Mouse (Mus musculus) bone marrow, adult 2 months (tissue): Measurements from ENCODE around the gene Klf5. TPM values are rescaled to one million over a fixed set of nuclear protein-coding genes. Genes with fewer than 3 reads are reported as not detected.

ENCODE experiments used
- H3K27ac ChIP-seq: fragments of 200-500 bp; 2 replicates; pipeline ENCODE4 v1.5.1; 2012; ENCODE audit warnings: low read depth, mild to moderate bottlenecking, control low read depth, inconsistent platforms, low read length; ENCODE audit not compliant: control insufficient read depth, poor library complexity, insufficient read depth
- H3K4me1 ChIP-seq: fragments of 200-500 bp; 2 replicates; pipeline ENCODE4 v1.6.1; 2011; ENCODE audit warnings: low read length; ENCODE audit not compliant: control insufficient read depth, insufficient read depth
- H3K4me3 ChIP-seq: fragments of 200-500 bp; replicated peaks from 2 replicates; pipeline ENCODE3; 2011; ENCODE audit warnings: mild to moderate bottlenecking, low read depth, low read length, control low read depth; ENCODE audit not compliant: control insufficient read depth
- CTCF ChIP-seq: fragments of 200-500 bp; IDR thresholded peaks from 2 replicates; pipeline ENCODE4 v1.5.1; 2011; ENCODE audit warnings: low read length, control low read depth; ENCODE audit not compliant: control insufficient read depth, insufficient read depth
- POLR2A ChIP-seq: fragments of 200-500 bp; IDR thresholded peaks from 2 replicates; pipeline ENCODE4 v1.6.1; 2011; ENCODE audit warnings: low read depth, mild to moderate bottlenecking, control low read depth, low read length, borderline replicate concordance; ENCODE audit not compliant: control insufficient read depth
- WGBS: fragments of 180-500 bp; shearing (Covaris S2); methylation state at CpG from one replicate; pipeline ENCODE4 v1.1.7; 2018; 5-methylcytosine and 5-hydroxymethylcytosine counted together
- polyA plus RNA-seq: library from polyadenylated mRNA; stranded (reverse); fragments of >200 nt; gene quantifications from 2 replicates; pipeline ENCODE4 v1.2.4, GENCODE M21; 2011; ENCODE audit warnings: low replicate concordance; ENCODE audit not compliant: missing spikeins, insufficient read depth, insufficient read length

Klf5 gene
- polyA plus RNA-seq, 1 experiment = 21.0 TPM

GRCm38 (mm10) chr14:99320736-99321135 is 22.2 kb downstream of the Klf5 start:
- 88% methylated on average over 5 of the region's 5 CpGs for WGBS
- no peak for TF ChIP-seq CTCF
- no peak for TF ChIP-seq POLR2A
- Histone ChIP-seq H3K4me1 (no peaks in the 10 kb centered on the region; the same call in 1 of the 2 replicates), H3K27ac (no peak overlapping the region), H3K4me3 (no peak overlapping the region)

DNA sequence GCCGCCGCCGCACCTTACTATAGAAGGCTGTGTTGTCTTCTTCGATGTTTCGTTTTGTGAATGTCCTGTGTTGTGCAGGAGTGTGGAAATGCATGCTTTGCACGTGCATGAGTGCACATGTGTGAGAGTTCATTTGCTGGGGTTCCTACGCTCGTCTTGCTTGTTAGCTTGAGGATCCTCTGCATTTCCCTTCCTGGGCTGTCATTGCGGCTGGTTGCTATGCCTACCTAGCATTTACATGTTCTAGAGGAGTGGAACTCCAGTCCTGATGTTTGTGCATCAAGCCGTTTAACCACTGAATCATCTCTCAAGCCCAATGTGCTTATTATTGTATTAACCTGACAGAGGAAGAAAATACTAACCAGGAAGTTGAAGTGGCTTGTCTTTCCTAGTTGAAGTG is 24.9 kb downstream of the Klf5 start:
- no peak overlapping the region for H3K27ac ChIP-seq
- 91% methylated on average over 10 of the region's 10 CpGs for WGBS
- TF ChIP-seq CTCF (no peak), POLR2A (no peak)

DNA sequence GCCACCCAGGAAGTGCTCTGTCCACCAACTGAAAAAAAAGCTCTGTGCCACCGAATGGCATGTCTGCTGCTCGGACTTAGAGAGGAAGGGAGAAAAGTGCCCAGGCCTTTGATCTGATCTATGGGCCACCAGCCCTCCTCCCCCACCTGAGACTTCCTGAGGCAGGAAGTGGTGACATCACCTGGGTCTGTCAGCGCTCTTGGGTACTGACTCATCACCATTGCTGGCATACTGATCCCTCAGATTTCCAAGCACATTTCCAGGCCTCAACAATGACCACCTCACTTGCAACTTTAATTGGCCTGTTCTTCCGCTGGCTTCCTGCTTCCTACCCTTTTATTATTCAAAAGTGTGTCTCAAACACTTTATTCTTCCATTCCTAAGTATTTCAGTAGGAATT is 26.0 kb downstream of the Klf5 start:
- TF ChIP-seq CTCF = no peak
- Histone ChIP-seq H3K4me3 (no peak overlapping the region), H3K27ac (no peak overlapping the region), H3K4me1 (no peaks in the 10 kb centered on the region; the same call in 1 of the 2 replicates)
- 53% methylated on average over 4 of the region's 4 CpGs for WGBS

More for the DNA sequence above, 24.9 kb downstream of the Klf5 start:
- Histone ChIP-seq H3K4me1 (no peaks in the 10 kb centered on the region; the same call in 1 of the 2 replicates), H3K4me3 (no peak overlapping the region)

DNA sequence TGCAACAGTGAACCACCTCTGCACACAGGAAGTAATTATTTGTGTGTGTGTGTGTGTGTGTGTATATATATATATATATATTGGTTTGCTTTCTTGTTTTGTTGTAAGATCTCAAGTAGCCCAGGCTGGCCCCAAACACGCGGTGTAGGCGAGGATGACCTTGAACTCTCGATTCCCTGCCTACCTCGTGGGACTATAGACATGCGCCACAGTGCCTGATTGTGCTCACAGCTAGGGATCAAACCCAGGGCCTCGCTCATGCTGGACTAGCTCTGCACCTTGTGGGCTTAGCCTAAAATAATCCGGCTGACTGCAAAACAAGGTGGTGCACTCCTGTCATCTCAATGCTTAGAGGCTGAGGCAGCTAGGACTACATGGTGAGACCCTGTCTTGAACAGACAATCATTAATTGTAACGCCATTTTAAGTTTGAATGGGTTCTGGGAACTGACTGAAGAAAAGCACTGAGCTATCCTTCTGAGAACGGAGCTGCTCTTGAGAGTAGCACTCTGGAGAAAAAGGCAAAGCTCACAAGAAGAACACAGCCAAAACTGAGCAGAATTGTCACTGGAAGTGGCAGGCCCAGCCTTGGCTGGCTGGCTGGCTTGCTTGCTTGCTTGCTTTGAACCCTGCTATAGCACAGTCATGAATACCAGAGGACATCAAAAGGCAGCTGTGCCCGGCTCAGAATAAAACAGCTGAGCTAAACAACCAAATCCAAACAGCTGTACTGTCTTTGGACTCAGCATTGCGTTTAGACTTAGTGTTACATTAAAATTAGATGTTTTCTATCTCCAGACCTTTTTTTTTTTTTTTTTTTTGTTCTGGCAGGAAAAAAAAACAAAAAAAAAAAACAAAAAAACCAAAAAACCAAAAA is 27.3 kb downstream of the Klf5 start:
- no peaks in the 10 kb centered on the region; the same call in 1 of the 2 replicates for H3K4me1 ChIP-seq
- H3K4me3 ChIP-seq = no peak overlapping the region
- TF ChIP-seq POLR2A (no peak), CTCF (no peak)
- H3K27ac ChIP-seq = no peak overlapping the region
- WGBS = 86% methylated on average over 12 of the region's 12 CpGs

- no peaks in the 10 kb centered on the region for H3K4me1 ChIP-seq
- WGBS = 85% methylated on average over 3 of the region's 3 CpGs
- no peak overlapping the region for H3K4me3 ChIP-seq
- no peak overlapping the region for H3K27ac ChIP-seq
- no peak for TF ChIP-seq POLR2A
- no peak for TF ChIP-seq CTCF
These were observed 38.1 kb downstream of the Klf5 start for GRCm38 (mm10) chr14:99336598-99336997.

- Histone ChIP-seq H3K4me1 (no peaks in the 10 kb centered on the region), H3K27ac (no peak overlapping the region), H3K4me3 (no peak overlapping the region)
- TF ChIP-seq CTCF (no peak), POLR2A (no peak)
- WGBS = 74% methylated on average over 8 of the region's 8 CpGs
These were observed 40.5 kb downstream of the Klf5 start for GRCm38 (mm10) chr14:99339021-99339420.

DNA sequence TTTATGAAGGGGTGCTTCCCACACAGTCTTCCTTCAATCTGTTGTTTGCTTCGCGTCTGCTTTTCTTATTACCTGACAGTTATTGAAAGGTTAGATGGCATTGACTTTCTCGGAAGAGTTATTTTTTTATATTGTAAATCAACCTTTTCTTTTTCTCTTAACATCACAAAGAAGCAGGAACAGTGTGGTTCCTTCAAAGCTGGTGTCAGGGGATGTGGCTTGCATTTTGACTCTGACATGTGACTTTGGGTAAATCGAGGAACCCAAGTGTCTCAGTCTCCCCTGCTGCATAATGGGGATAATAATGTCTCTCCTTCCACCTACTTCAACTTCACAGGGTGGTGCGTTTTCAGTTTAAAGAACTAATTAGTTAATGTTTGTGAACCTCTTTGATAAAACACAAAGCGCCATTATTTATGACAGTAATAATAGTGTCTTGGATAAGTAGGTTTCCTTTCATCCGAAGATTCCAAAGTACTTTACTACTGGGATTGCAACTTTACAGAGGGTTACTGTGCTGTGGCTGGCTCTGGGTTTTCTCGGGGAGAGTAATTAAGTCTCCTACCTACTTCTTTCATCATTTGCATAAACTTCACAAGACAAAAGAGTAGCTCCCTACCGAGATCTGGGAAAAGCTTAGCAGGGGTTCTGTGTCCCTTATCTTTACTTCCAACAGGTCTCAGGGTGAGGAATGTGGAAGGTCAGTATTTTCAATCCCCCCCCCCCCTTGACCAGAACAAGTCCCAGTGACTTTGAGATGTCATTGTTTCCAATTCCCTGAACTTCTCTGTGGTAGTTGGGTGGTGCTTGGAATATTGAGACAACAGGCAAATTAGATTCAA is 41.4 kb downstream of the Klf5 start:
- Histone ChIP-seq H3K4me1 (no peaks in the 10 kb centered on the region), H3K27ac (no peak overlapping the region), H3K4me3 (no peak overlapping the region)
- TF ChIP-seq POLR2A (no peak), CTCF (no peak)
- 60% methylated on average over 9 of the region's 9 CpGs for WGBS

- Histone ChIP-seq H3K27ac (no peak overlapping the region), H3K4me3 (no peak overlapping the region), H3K4me1 (no peaks in the 10 kb centered on the region)
- WGBS = 87% methylated on average over 1 of the region's 1 CpGs
- no peak for TF ChIP-seq POLR2A
- no peak for TF ChIP-seq CTCF
These were observed 42.2 kb downstream of the Klf5 start for GRCm38 (mm10) chr14:99340703-99341102.
